Mouse (Mus musculus) thymus, adult 2 months (tissue): ENCODE measurements around the gene Ddr2.

ENCODE experiments used
- CTCF ChIP-seq: fragments of 200-500 bp; IDR thresholded peaks from 2 replicates; pipeline ENCODE4 v1.5.1; 2012; ENCODE audit warnings: mild to moderate bottlenecking, control low read depth, low read length, moderate library complexity, borderline replicate concordance; ENCODE audit not compliant: control insufficient read depth, poor library complexity, insufficient read depth; ENCODE audit errors: extremely low read depth
- POLR2A ChIP-seq: fragments of 200-500 bp; IDR thresholded peaks from 2 replicates; pipeline ENCODE4 v1.6.1; 2012; ENCODE audit warnings: mild to moderate bottlenecking, low read length, control low read depth, moderate library complexity; ENCODE audit not compliant: control insufficient read depth, poor library complexity, insufficient read depth; ENCODE audit errors: extremely low read depth

DNA sequence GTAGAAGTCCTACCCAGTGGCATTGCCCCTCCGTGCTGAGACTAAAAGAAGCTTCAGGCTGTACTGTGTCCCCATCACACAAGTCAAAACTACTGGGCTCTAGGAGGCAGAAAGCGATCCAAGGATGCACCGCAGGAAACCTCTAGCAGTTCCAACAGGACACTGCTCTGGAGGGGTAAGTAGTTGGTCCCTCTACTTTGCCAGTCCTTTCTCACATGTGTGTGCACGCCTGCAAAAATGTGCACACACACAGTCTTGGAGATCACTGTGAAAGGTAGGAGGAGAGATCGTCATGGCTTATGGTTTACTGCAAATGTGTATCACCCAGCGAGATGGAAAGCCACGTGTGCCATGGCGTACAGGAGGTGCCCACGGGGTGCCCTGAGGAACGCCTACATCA is 157.9 kb downstream of the Ddr2 start:
- TF ChIP-seq CTCF (no peak), POLR2A (no peak)
